Comparison of ENCODE assay signal across 8 mouse cellular contexts in genomic region chr19:40588293-40588654, GRCm38 (mm10). TPM values are rescaled to one million over a fixed set of nuclear protein-coding genes. Genes with fewer than 3 reads are reported as not detected.
DNase-seq lines count a peak whose midpoint lies in the region; ATAC-seq lines count a peak whose summit lies in the region.

Gene Aldh18a1 (minus strand): TSS chr19:40588463.

- peak; percentile 79 for ATAC-seq in erythroblast, adult 5-6 weeks (replicated peaks; ENCODE audit: low FRiP score, poor library complexity, severe bottlenecking)
- ATAC-seq in kidney, embryonic 15.5 days (replicated peaks; ENCODE audit: low FRiP score), result peak; percentile 95
- ATAC-seq in monocyte, adult 5-6 weeks (replicated peaks; ENCODE audit: insufficient number of reproducible peaks, low FRiP score, low TSS enrichment, poor library complexity, severe bottlenecking), result peak; percentile 79

- no peaks in the 10 kb centered on the region for H3K9me3 ChIP-seq in heart, embryonic 10.5 days
- H3K9me3 ChIP-seq in kidney, embryonic 15.5 days (replicated peaks), result no peaks in the 10 kb centered on the region

- H3K4me3 ChIP-seq in heart, embryonic 10.5 days, result peak within 1 kb of the TSS; percentile 77
- peak within 1 kb of the TSS; percentile 71 for H3K4me3 ChIP-seq in kidney, embryonic 15.5 days (replicated peaks)

- WGBS in heart, embryonic 10.5 days, result under 1% methylated on average over 34 of the region's 34 CpGs
- WGBS in kidney, embryonic 15.5 days, result under 1% methylated on average over 34 of the region's 34 CpGs

- peak; percentile 96 to 97 for DNase-seq in B cell, adult 2 months
- peak; percentile 97 for DNase-seq in brain, adult 2 months (ENCODE audit: low read depth, low spot score)
- DNase-seq in heart, embryonic 10.5 days (ENCODE audit: low spot score), result peak; percentile 96
- DNase-seq in liver, result peak; percentile 90
- peak; percentile 91 to 96 for DNase-seq in spleen, postnatal 4 days (ENCODE audit: low spot score in 2 of 2)

- H3K9ac ChIP-seq in kidney, embryonic 15.5 days, result peak within 1 kb of the TSS; percentile 61

- peak within 1 kb of the TSS; percentile 87 for H3K27ac ChIP-seq in heart, embryonic 10.5 days
- peak within 1 kb of the TSS; percentile 76 for H3K27ac ChIP-seq in kidney, embryonic 15.5 days

- peaks cover 15% of the 10 kb centered on the region for H3K36me3 ChIP-seq in heart, embryonic 10.5 days
- 0 out of 2 replicates have a peak, but pooled peaks cover 2% of the 10 kb centered on the region for H3K36me3 ChIP-seq in kidney, embryonic 15.5 days

- H3K27me3 ChIP-seq in heart, embryonic 10.5 days (ENCODE audit: insufficient read depth, poor library complexity, severe bottlenecking), result no peaks in the 10 kb centered on the region
- no peaks in the 10 kb centered on the region for H3K27me3 ChIP-seq in kidney, embryonic 15.5 days

- H3K4me2 ChIP-seq in kidney, embryonic 15.5 days, result peak within 1 kb of the TSS; percentile 84

- H3K4me1 ChIP-seq in heart, embryonic 10.5 days, result peaks cover 12% of the 10 kb centered on the region
- H3K4me1 ChIP-seq in kidney, embryonic 15.5 days, result peaks cover 13% of the 10 kb centered on the region

RNA-seq across cellular contexts. Expression of gene Aldh18a1, which starts in this region (rescaled TPM):
- total RNA-seq in erythroblast, adult 5-6 weeks (2015; ENCODE audit: low replicate concordance), result 8.2 and 12.5 TPM in 2 replicates
- total RNA-seq in erythroblast, adult 5-6 weeks (2017; ENCODE audit: low replicate concordance), result 6.4 and 6.8 TPM in 2 replicates
- polyA plus RNA-seq in heart, embryonic 10.5 days (2016; fragmentation: Nextera tagmentation; extraction: Ambion mirVana), result 63.9 and 66.2 TPM in 2 replicates
- polyA plus RNA-seq in kidney, embryonic 15.5 days (2015; fragmentation: Nextera tagmentation; extraction: Ambion mirVana), result 53.0 and 58.3 TPM in 2 replicates
- total RNA-seq in monocyte, adult 5-6 weeks (2017), result 14.1 to 26.9 TPM (median 21.1 TPM) in 3 replicates

Comparison
In these comparisons a context has a peak if more than half of its experiments do, and no peak if none do; other contexts are left out.
1. Peak in every context shown above with its lines: DNase-seq, ATAC-seq, H3K4me3 ChIP-seq and H3K27ac ChIP-seq.